Mouse (Mus musculus) myocyte (in vitro differentiated cells): ENCODE results near the gene Glt6d1. TPM values are rescaled to one million over a fixed set of nuclear protein-coding genes. Genes with fewer than 3 reads are reported as not detected.

Source experiments
- H3K27me3 ChIP-seq: one replicate; pipeline ENCODE4 v1.6.1; 2011; ENCODE audit not compliant: control insufficient read depth, insufficient read depth, insufficient read length
- H3K36me3 ChIP-seq: one replicate; pipeline ENCODE4 v1.6.1; 2011; ENCODE audit not compliant: control insufficient read depth, insufficient read depth
- H3K4me2 ChIP-seq: one replicate; pipeline ENCODE4 v1.6.1; 2011; ENCODE audit warnings: low read depth, control low read depth
- H3K4me3 ChIP-seq: one replicate; pipeline ENCODE4 v1.5.1; 2011; ENCODE audit warnings: mild to moderate bottlenecking, control low read depth, moderate library complexity
- H3K79me2 ChIP-seq: one replicate; pipeline ENCODE4 v1.6.1; 2011; ENCODE audit not compliant: control insufficient read depth, insufficient read depth
- H3ac ChIP-seq: one replicate; pipeline ENCODE4 v1.6.1; 2011; ENCODE audit not compliant: control insufficient read depth, insufficient read length
- E2F4 ChIP-seq: IDR thresholded peaks from one replicate; pipeline ENCODE4 v1.6.1; 2011; ENCODE audit warnings: mild to moderate bottlenecking, control low read depth, moderate library complexity; ENCODE audit not compliant: insufficient read depth
- MYOD1 ChIP-seq, 3 experiments: IDR thresholded peaks; one replicate each; pipeline ENCODE4 v1.6.1; 2011; ENCODE audit warnings: control low read depth in 2 of 3, low read depth in 2 of 3, mild to moderate bottlenecking in 2 of 3, moderate library complexity in 1 of 3; ENCODE audit not compliant: insufficient read length in 2 of 3, control insufficient read depth in 1 of 3
- POLR2A ChIP-seq: IDR thresholded peaks from one replicate; pipeline ENCODE4 v1.6.1; 2011; ENCODE audit warnings: low read depth, mild to moderate bottlenecking, control low read depth, moderate library complexity; ENCODE audit not compliant: insufficient read length
- POLR2AphosphoS2 ChIP-seq: IDR thresholded peaks from one replicate; pipeline ENCODE4 v1.6.1; 2011; ENCODE audit warnings: low read depth, control low read depth; ENCODE audit not compliant: insufficient read length
- SRF ChIP-seq: IDR thresholded peaks from one replicate; pipeline ENCODE4 v1.6.1; 2011; ENCODE audit warnings: low read depth; ENCODE audit not compliant: control insufficient read depth, insufficient read length
- TCF12 ChIP-seq: IDR thresholded peaks from one replicate; pipeline ENCODE4 v1.6.1; 2011; ENCODE audit warnings: mild to moderate bottlenecking, control low read depth; ENCODE audit not compliant: poor library complexity, insufficient read depth, severe bottlenecking
- polyA plus RNA-seq: library from polyadenylated mRNA; unstranded; fragments of >200 nt; fragmentation: generic; extraction: Trizol; gene quantifications from one replicate; pipeline ENCODE4 v1.2.1, GENCODE M21; 2012; ENCODE audit warnings: missing spikeins

The Glt6d1 gene
- polyA plus RNA-seq, 1 experiment, result not detected

GRCm38 (mm10) chr2:25754201-25754600, 61.4 kb downstream of the Glt6d1 start:
- Histone ChIP-seq H3K27me3 (no peaks in the 10 kb centered on the region), H3K79me2 (no peaks in the 10 kb centered on the region), H3K4me2 (no peak overlapping the region), H3K4me3 (no peak overlapping the region), H3ac (no peak overlapping the region), H3K36me3 (no peaks in the 10 kb centered on the region)
- TF ChIP-seq SRF (no peak), POLR2A (no peak), POLR2AphosphoS2 (no peak), MYOD1 (IDR thresholded peaks at IDR 0.05; ENCODE audit: control insufficient read depth in 1 of 3, insufficient read length in 2 of 3, low read depth in 2 of 3) (no peak), TCF12 (no peak), E2F4 (no peak)

Other genes with a start within 250 kb of the Glt6d1 start
- gene Mamdc4, start 241.0 kb downstream of the Glt6d1 start, polyA plus RNA-seq, result 8.7 TPM
- 108 TPM for gene Phpt1, start 240.6 kb downstream of the Glt6d1 start, polyA plus RNA-seq
- 1.0 TPM for gene Ajm1, start 234.1 kb downstream of the Glt6d1 start, polyA plus RNA-seq
- 76.5 TPM for gene Rabl6, start 207.3 kb downstream of the Glt6d1 start, polyA plus RNA-seq
- 0.13 TPM for gene Ccdc183, start 198.2 kb downstream of the Glt6d1 start, polyA plus RNA-seq
- 32.6 TPM for gene Tmem141, start 193.8 kb downstream of the Glt6d1 start, polyA plus RNA-seq
- 0.10 TPM for gene Fcna, start 187.8 kb downstream of the Glt6d1 start, polyA plus RNA-seq
- not detected for gene Lcn8, start 162.7 kb downstream of the Glt6d1 start, polyA plus RNA-seq
- not detected for gene Lcn5, start 157.9 kb downstream of the Glt6d1 start, polyA plus RNA-seq
- not detected for gene Lcn6, start 139.1 kb downstream of the Glt6d1 start, polyA plus RNA-seq
- not detected for gene Lcn10, start 133.1 kb downstream of the Glt6d1 start, polyA plus RNA-seq
- gene Obp2a, start 115.8 kb downstream of the Glt6d1 start, polyA plus RNA-seq, result not detected
- 0.31 TPM for gene Bmyc, start 109.1 kb downstream of the Glt6d1 start, polyA plus RNA-seq
- not detected for gene Obp2b, start 78.8 kb downstream of the Glt6d1 start, polyA plus RNA-seq
- not detected for gene Lcn3, start 50.3 kb downstream of the Glt6d1 start, polyA plus RNA-seq
- gene Lcn11, start 38.8 kb downstream of the Glt6d1 start, polyA plus RNA-seq, result not detected
- gene Gm13539, start 33.6 kb downstream of the Glt6d1 start, polyA plus RNA-seq, result 0.17 TPM
- gene Lcn9, start 7.3 kb upstream of the Glt6d1 start, polyA plus RNA-seq, result not detected
- gene Sohlh1, start 31.4 kb upstream of the Glt6d1 start, polyA plus RNA-seq, result not detected
- gene Kcnt1, start 47.9 kb upstream of the Glt6d1 start, polyA plus RNA-seq, result not detected
- 12.1 TPM for gene Camsap1, start 167.4 kb upstream of the Glt6d1 start, polyA plus RNA-seq
- gene Ubac1, start 205.9 kb upstream of the Glt6d1 start, polyA plus RNA-seq, result 128 TPM